Mouse (Mus musculus) heart, embryonic 14.5 days (tissue): ENCODE measurements around the gene Slc16a12. TPM values are rescaled to one million over a fixed set of nuclear protein-coding genes. Genes with fewer than 3 reads are reported as not detected.
"Not testable (repeated sequence)": the region's sequence is repeated elsewhere in the genome, so short reads cannot be mapped to it uniquely, and the experiment has no call there.

Experiments used
- ATAC-seq: fragments of 200-750 bp; cut with Nextera tagmentation; 2 replicates; pipeline ENCODE4 v1.8.0; 2017; ENCODE audit warnings: low read depth, moderate TSS enrichment; ENCODE audit not compliant: insufficient number of reproducible peaks, insufficient read depth, low FRiP score
- H3K27ac ChIP-seq, 2 experiments: fragments of 200-500 bp in 1 of 2; fragments of 300-500 bp in 1 of 2; sonication (generic) in 1 of 2; replicated peaks in 1 of 2; 2 replicates each; pipeline ENCODE4 v1.5.1; 2012 to 2014; ENCODE audit warnings: low read depth in 2 of 2, low read length in 2 of 2, control low read depth in 1 of 2, mild to moderate bottlenecking in 1 of 2, mixed read lengths in 1 of 2; ENCODE audit not compliant: control insufficient read depth in 1 of 2, insufficient read depth in 1 of 2
- H3K27me3 ChIP-seq: fragments of 300-500 bp; sonication (generic); 2 replicates; pipeline ENCODE4 v1.6.1; 2014; ENCODE audit warnings: mild to moderate bottlenecking, low read length, control low read depth; ENCODE audit not compliant: control insufficient read depth, insufficient read depth
- H3K36me3 ChIP-seq: fragments of 300-500 bp; sonication (generic); 2 replicates; pipeline ENCODE4 v1.6.1; 2014; ENCODE audit warnings: mild to moderate bottlenecking, control low read depth, low read length, mixed read lengths; ENCODE audit not compliant: control insufficient read depth, insufficient read depth
- H3K4me1 ChIP-seq, 2 experiments: fragments of 200-500 bp in 1 of 2; fragments of 300-500 bp in 1 of 2; sonication (generic) in 1 of 2; 2 replicates each; pipeline ENCODE4 v1.6.1; 2012 to 2014; ENCODE audit warnings: low read length in 2 of 2, control low read depth in 1 of 2, mixed read lengths in 1 of 2; ENCODE audit not compliant: control insufficient read depth in 2 of 2, insufficient read depth in 2 of 2
- H3K4me2 ChIP-seq: fragments of 300-500 bp; sonication (generic); 2 replicates; pipeline ENCODE4 v1.6.1; 2014; ENCODE audit warnings: mild to moderate bottlenecking, low read length
- H3K4me3 ChIP-seq, 2 experiments: fragments of 200-500 bp in 1 of 2; fragments of 300-500 bp in 1 of 2; sonication (generic) in 1 of 2; 2 replicates each; pipeline ENCODE4 v1.5.1; 2012 to 2014; ENCODE audit warnings: low read length in 2 of 2, mild to moderate bottlenecking in 2 of 2, control low read depth in 1 of 2, low read depth in 1 of 2, moderate library complexity in 1 of 2; ENCODE audit not compliant: control insufficient read depth in 1 of 2, insufficient read depth in 1 of 2
- H3K9ac ChIP-seq: fragments of 300-500 bp; sonication (generic); 2 replicates; pipeline ENCODE4 v1.6.1; 2014; ENCODE audit warnings: mild to moderate bottlenecking, low read length
- H3K9me3 ChIP-seq: fragments of 300-500 bp; sonication (generic); 2 replicates; pipeline ENCODE4 v1.6.1; 2016; ENCODE audit warnings: low read length, control low read depth; ENCODE audit not compliant: control insufficient read depth
- WGBS: fragments of 180-500 bp; shearing (Covaris S2); extraction: QIAGEN DNeasy Blood & Tissue Kit; methylation state at CpG from one replicate; pipeline ENCODE4 v1.1.7; 2014; 5-methylcytosine and 5-hydroxymethylcytosine counted together
- polyA plus RNA-seq: library from polyadenylated mRNA; unstranded; fragments of >200 nt; fragmentation: Nextera tagmentation; extraction: Ambion mirVana; gene quantifications from 2 replicates; pipeline ENCODE4 v1.2.1, GENCODE M21; 2014

Slc16a12 gene
- polyA plus RNA-seq, 1 experiment from 2014 or later, result 19.7 TPM

- Histone ChIP-seq H3K4me2 (no peak overlapping the region), H3K27me3 (no peaks in the 10 kb centered on the region), H3K4me3 (no peak overlapping the region), H3K36me3 (no peaks in the 10 kb centered on the region), H3K9me3 (no peaks in the 10 kb centered on the region), H3K4me1 (no peaks in the 10 kb centered on the region; a peak in 1 of 4 replicates), H3K27ac (no peak overlapping the region), H3K9ac (no peak overlapping the region)
- no peak for ATAC-seq
- 86% methylated on average over 3 of the region's 3 CpGs for WGBS
These were observed 96.8 kb downstream of the Slc16a12 start for GRCm38 (mm10) chr19:34650276-34650675.

GRCm38 (mm10) chr19:34647630-34648029, 99.5 kb downstream of the Slc16a12 start:
- H3K4me3 ChIP-seq, H3K4me1 ChIP-seq, H3K4me2 ChIP-seq, H3K9ac ChIP-seq, H3K27me3 ChIP-seq, ATAC-seq, H3K9me3 ChIP-seq, H3K36me3 ChIP-seq, H3K27ac ChIP-seq: not testable (repeated sequence)
- 88% methylated on average over 6 of the region's 8 CpGs for WGBS

- no peaks in the 10 kb centered on the region for H3K27me3 ChIP-seq
- no peak overlapping the region for H3K4me3 ChIP-seq
- H3K36me3 ChIP-seq, result no peaks in the 10 kb centered on the region
- H3K4me2 ChIP-seq, result no peak overlapping the region
- H3K27ac ChIP-seq, result no peak overlapping the region
- H3K9ac ChIP-seq, result no peak overlapping the region
- H3K9me3 ChIP-seq, result no peaks in the 10 kb centered on the region
- 59% methylated on average over 5 of the region's 5 CpGs for WGBS
- ATAC-seq, result no peak
- H3K4me1 ChIP-seq, result no peaks in the 10 kb centered on the region
These were observed 104.5 kb downstream of the Slc16a12 start for GRCm38 (mm10) chr19:34642616-34643015.

DNA sequence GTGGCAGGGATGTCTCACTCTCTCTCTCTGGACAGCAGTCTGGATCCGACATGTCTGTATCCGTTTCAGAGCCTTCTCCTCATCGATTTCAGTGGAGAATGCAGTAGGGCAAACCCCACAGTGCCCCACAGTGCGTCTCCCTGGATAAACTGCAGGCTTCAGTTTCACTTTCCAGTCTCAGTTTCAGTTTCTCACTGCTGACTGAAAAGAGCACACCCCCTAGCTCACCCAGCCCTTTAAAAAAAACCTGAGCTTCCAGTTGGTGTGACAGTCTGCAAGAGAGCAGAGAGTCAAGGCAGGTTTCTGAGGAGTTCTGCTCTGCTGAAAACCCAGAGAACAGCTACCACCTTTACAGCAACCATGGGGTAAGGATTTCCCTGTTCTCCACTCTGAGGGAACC, 106.5 kb downstream of the Slc16a12 start, which contains the start of the genes Ifit1bl2 and Ifit1:
Gene Ifit1bl2, minus strand, starts transcription at position 121 of the 400 bp plus-strand sequence.
Gene Ifit1, plus strand, starts transcription at position 249 of the 400 bp plus-strand sequence.
- 24% methylated on average over 4 of the region's 4 CpGs for WGBS
- Histone ChIP-seq H3K9ac (0 out of 2 replicates have a peak within 1 kb of the TSS, but pooled peaks have one; percentile 13), H3K4me1 (no peaks in the 10 kb centered on the region), H3K4me2 (peak within 1 kb of the TSS; percentile 41), H3K27me3 (no peaks in the 10 kb centered on the region), H3K4me3 (no peak within 1 kb of the TSS), H3K9me3 (no peaks in the 10 kb centered on the region), H3K36me3 (no peaks in the 10 kb centered on the region), H3K27ac (no peak within 1 kb of the TSS)
- ATAC-seq, result no peak

- Histone ChIP-seq H3K4me3 (no peak overlapping the region), H3K27me3 (no peaks in the 10 kb centered on the region), H3K4me2 (no peak overlapping the region), H3K36me3 (no peaks in the 10 kb centered on the region), H3K9me3 (no peaks in the 10 kb centered on the region), H3K27ac (no peak overlapping the region), H3K9ac (no peak overlapping the region), H3K4me1 (no peaks in the 10 kb centered on the region)
- 2% methylated on average over 3 of the region's 3 CpGs for WGBS
- ATAC-seq, result no peak
These were observed 110.0 kb downstream of the Slc16a12 start for GRCm38 (mm10) chr19:34636933-34637557.

- Histone ChIP-seq H3K27ac (no peak overlapping the region), H3K36me3 (no peaks in the 10 kb centered on the region), H3K27me3 (no peaks in the 10 kb centered on the region), H3K4me3 (no peak overlapping the region), H3K4me2 (no peak overlapping the region), H3K9ac (no peak overlapping the region), H3K9me3 (no peaks in the 10 kb centered on the region), H3K4me1 (no peaks in the 10 kb centered on the region)
- no peak for ATAC-seq
- WGBS, result 60% methylated on average over 2 of the region's 2 CpGs
These were observed 113.6 kb downstream of the Slc16a12 start for GRCm38 (mm10) chr19:34633484-34633883.

GRCm38 (mm10) chr19:34631487-34631886, 115.6 kb downstream of the Slc16a12 start:
- H3K4me1 ChIP-seq, result no peaks in the 10 kb centered on the region
- no peak overlapping the region for H3K4me2 ChIP-seq
- no peak overlapping the region for H3K27ac ChIP-seq
- no peaks in the 10 kb centered on the region for H3K36me3 ChIP-seq
- H3K9me3 ChIP-seq, result no peaks in the 10 kb centered on the region
- no peak overlapping the region for H3K9ac ChIP-seq
- H3K4me3 ChIP-seq, result no peak overlapping the region
- ATAC-seq, result no peak
- no peaks in the 10 kb centered on the region for H3K27me3 ChIP-seq

- Histone ChIP-seq H3K27ac (no peak overlapping the region), H3K9ac (no peak overlapping the region), H3K4me2 (no peak overlapping the region), H3K9me3 (no peaks in the 10 kb centered on the region), H3K4me3 (no peak overlapping the region), H3K4me1 (no peaks in the 10 kb centered on the region), H3K36me3 (no peaks in the 10 kb centered on the region), H3K27me3 (no peaks in the 10 kb centered on the region)
- ATAC-seq, result no peak
- WGBS, result 55% methylated on average over 2 of the region's 2 CpGs
These were observed 119.6 kb downstream of the Slc16a12 start for GRCm38 (mm10) chr19:34627496-34627895.
